In genomic region chr3:27616421-27617236, GRCm38 (mm10) we compare ENCODE assay signal across 8 mouse cellular contexts.
DNase-seq lines count a peak whose midpoint lies in the region; ATAC-seq and TF ChIP-seq lines count a peak whose summit lies in the region.

No protein-coding gene starts in this region.

- no peak overlapping the region for H3K4me2 ChIP-seq in hindbrain, postnatal 0 days (ENCODE audit: low read depth, low read length)
- H3K4me2 ChIP-seq in liver, postnatal 0 days (ENCODE audit: low read depth, low read length), result peak overlapping the region; percentile 47
- H3K4me2 ChIP-seq in forebrain, postnatal 0 days (ENCODE audit: low read depth), result no peak overlapping the region

- H3K9ac ChIP-seq in hindbrain, postnatal 0 days (replicated peaks; ENCODE audit: low read length), result no peak overlapping the region
- no peak overlapping the region; the same call in 1 of the 2 replicates for H3K9ac ChIP-seq in liver, postnatal 0 days (replicated peaks)
- H3K9ac ChIP-seq in forebrain, postnatal 0 days, result no peak overlapping the region

- no peak for TF ChIP-seq CTCF in gastrocnemius, adult 2 months (IDR thresholded peaks at IDR 0.05)
- no peak for TF ChIP-seq CTCF in hindbrain, postnatal 0 days (IDR thresholded peaks at IDR 0.05; ENCODE audit: low read depth)
- no peak for TF ChIP-seq CTCF in liver, postnatal 0 days (IDR thresholded peaks at IDR 0.05; ENCODE audit: low read depth)
- TF ChIP-seq CTCF in forebrain, postnatal 0 days (IDR thresholded peaks at IDR 0.05; ENCODE audit: low read depth), result no peak
- no peak for TF ChIP-seq CTCF in thymus, adult 2 months (IDR thresholded peaks at IDR 0.05; ENCODE audit: borderline replicate concordance, control insufficient read depth, extremely low read depth, insufficient read depth, low read length, poor library complexity)

- H3K36me3 ChIP-seq in hindbrain, postnatal 0 days (ENCODE audit: insufficient read depth, low read length), result no peaks in the 10 kb centered on the region
- peaks cover 9% of the 10 kb centered on the region for H3K36me3 ChIP-seq in liver, postnatal 0 days (replicated peaks; ENCODE audit: insufficient read depth, low read length)
- no peaks in the 10 kb centered on the region for H3K36me3 ChIP-seq in forebrain, postnatal 0 days (ENCODE audit: insufficient read depth)
- H3K36me3 ChIP-seq in thymus, adult 2 months (ENCODE audit: control insufficient read depth, insufficient read depth, low read length), result no peaks in the 10 kb centered on the region

- TF ChIP-seq POLR2A in thymus, adult 2 months (IDR thresholded peaks at IDR 0.05; ENCODE audit: control insufficient read depth, extremely low read depth, insufficient read depth, low read length, poor library complexity), result no peak

- peak overlapping the region; percentile 44 for H3K4me3 ChIP-seq in gastrocnemius, adult 2 months
- H3K4me3 ChIP-seq in hindbrain, postnatal 0 days (ENCODE audit: low read length), result no peak overlapping the region
- H3K4me3 ChIP-seq in liver, postnatal 0 days (ENCODE audit: low read depth, low read length), result no peak overlapping the region
- no peak overlapping the region for H3K4me3 ChIP-seq in forebrain, postnatal 0 days (ENCODE audit: low read depth, low read length)
- H3K4me3 ChIP-seq in thymus, adult 2 months (ENCODE audit: control insufficient read depth, insufficient read depth, low read length), result no peak overlapping the region

- peak; percentile 69; the same call in 1 of the 2 replicates for TF ChIP-seq EP300 in liver, postnatal 0 days (IDR thresholded peaks at IDR 0.05; ENCODE audit: low read depth)

- intact Hi-C loops in gastrocnemius, adult 2 months (cut with DNase I), result loop anchor here (5.0 kb wide), 1 partner anchor 91 kb away; no protein-coding TSS in a partner anchor

- no peaks in the 10 kb centered on the region for H3K9me3 ChIP-seq in hindbrain, postnatal 0 days (ENCODE audit: low read length)
- H3K9me3 ChIP-seq in liver, postnatal 0 days (ENCODE audit: low read length), result no peaks in the 10 kb centered on the region
- no peaks in the 10 kb centered on the region for H3K9me3 ChIP-seq in forebrain, postnatal 0 days (ENCODE audit: low read length)

- WGBS in hindbrain, postnatal 0 days, result 62% methylated on average over 19 of the region's 19 CpGs
- 24% methylated on average over 19 of the region's 19 CpGs for WGBS in liver, postnatal 0 days (ENCODE audit: insufficient replicate concordance)
- WGBS in forebrain, postnatal 0 days, result 71% methylated on average over 19 of the region's 19 CpGs
- 62% methylated on average over 19 of the region's 19 CpGs for WGBS in thymus, adult 2 months

- H3K27me3 ChIP-seq in hindbrain, postnatal 0 days (ENCODE audit: insufficient read depth, low read length), result no peaks in the 10 kb centered on the region
- no peaks in the 10 kb centered on the region for H3K27me3 ChIP-seq in liver, postnatal 0 days (ENCODE audit: insufficient read depth, low read length)
- no peaks in the 10 kb centered on the region for H3K27me3 ChIP-seq in forebrain, postnatal 0 days (ENCODE audit: insufficient read depth, low read length)
- no peaks in the 10 kb centered on the region for H3K27me3 ChIP-seq in thymus, adult 2 months (ENCODE audit: control insufficient read depth, insufficient read depth, low read length)

- peak overlapping the region; percentile 70 for H3K27ac ChIP-seq in gastrocnemius, adult 2 months
- peak overlapping the region; percentile 7; the same call in 1 of the 2 replicates for H3K27ac ChIP-seq in hindbrain, postnatal 0 days
- peak overlapping the region; percentile 81 for H3K27ac ChIP-seq in liver, postnatal 0 days (ENCODE audit: low read depth)
- no peak overlapping the region for H3K27ac ChIP-seq in forebrain, postnatal 0 days (ENCODE audit: low read depth, low read length)
- no peak overlapping the region for H3K27ac ChIP-seq in thymus, adult 2 months (ENCODE audit: control insufficient read depth, insufficient read depth, low read length)

- peak; percentile 14 for ATAC-seq in hindbrain, postnatal 0 days
- ATAC-seq in liver, postnatal 0 days, result peak; percentile 52
- ATAC-seq in forebrain, postnatal 0 days, result no peak

- H3K4me1 ChIP-seq in hindbrain, postnatal 0 days (ENCODE audit: insufficient read depth, low read length), result peaks cover 10% of the 10 kb centered on the region; the same call in 1 of the 2 replicates
- peaks cover 53% of the 10 kb centered on the region for H3K4me1 ChIP-seq in liver, postnatal 0 days (ENCODE audit: insufficient read depth)
- no peaks in the 10 kb centered on the region for H3K4me1 ChIP-seq in forebrain, postnatal 0 days (ENCODE audit: insufficient read depth)
- H3K4me1 ChIP-seq in thymus, adult 2 months (replicated peaks; ENCODE audit: control insufficient read depth, insufficient read depth, low read length), result no peaks in the 10 kb centered on the region

- DNase-seq in 3134 (ENCODE audit: extremely low read depth, insufficient read length, low spot score), result peak; percentile 29
- peak; percentile 77 for DNase-seq in adrenal gland, postnatal 14 days
- DNase-seq in gastrocnemius, adult 2 months, result peak; percentile 78
- no peak for DNase-seq in hindbrain, postnatal 0 days (ENCODE audit: low spot score)
- DNase-seq in liver, postnatal 0 days, result peak; percentile 54
- DNase-seq in urinary bladder, postnatal 14 days (ENCODE audit: low spot score), result peak; percentile 85
- no peak for DNase-seq in forebrain, postnatal 0 days
- DNase-seq in thymus, adult 2 months, result no peak

Comparison
In these comparisons a context has a peak if more than half of its experiments do, and no peak if none do; other contexts are left out.
1. DNase-seq: peak in 3134 (single experiment), adrenal gland, postnatal 14 days (single experiment), gastrocnemius, adult 2 months (single experiment), liver, postnatal 0 days (single experiment) and urinary bladder, postnatal 14 days (single experiment); none in hindbrain, postnatal 0 days (single experiment), forebrain, postnatal 0 days (single experiment) and thymus, adult 2 months (single experiment).
2. H3K27ac ChIP-seq: peak in gastrocnemius, adult 2 months (single experiment), hindbrain, postnatal 0 days (single experiment) and liver, postnatal 0 days (single experiment); none in forebrain, postnatal 0 days (single experiment) and thymus, adult 2 months (single experiment).